Mouse (Mus musculus) lung, embryonic 14.5 days (tissue): ENCODE measurements around the gene Prkn. TPM values are rescaled to one million over a fixed set of nuclear protein-coding genes. Genes with fewer than 3 reads are reported as not detected.

Source experiments
- ATAC-seq: fragments of 200-750 bp; cut with Nextera tagmentation; 2 replicates; pipeline ENCODE4 v1.8.0; 2017; ENCODE audit warnings: mild to moderate bottlenecking, moderate TSS enrichment, moderate library complexity; ENCODE audit not compliant: insufficient read depth
- DNase-seq: peaks from one replicate; pipeline ENCODE4 v3.0.0-alpha.2; 2015
- H3K27ac ChIP-seq: fragments of 300-500 bp; sonication (generic); 2 replicates; pipeline ENCODE4 v1.5.1; 2014; ENCODE audit warnings: low read depth, mild to moderate bottlenecking, moderate library complexity
- H3K27me3 ChIP-seq: fragments of 300-500 bp; sonication (generic); 2 replicates; pipeline ENCODE4 v1.6.1; 2014; ENCODE audit warnings: low read length, control low read depth; ENCODE audit not compliant: insufficient read depth
- H3K36me3 ChIP-seq: fragments of 300-500 bp; sonication (generic); 2 replicates; pipeline ENCODE4 v1.6.1; 2014; ENCODE audit warnings: control low read depth; ENCODE audit not compliant: insufficient read depth
- H3K4me1 ChIP-seq: fragments of 300-500 bp; sonication (generic); 2 replicates; pipeline ENCODE4 v1.6.1; 2014; ENCODE audit warnings: antibody characterized with exemption, control low read depth; ENCODE audit not compliant: insufficient read depth
- H3K4me2 ChIP-seq: fragments of 300-500 bp; sonication (generic); 2 replicates; pipeline ENCODE4 v1.6.1; 2014; ENCODE audit warnings: mild to moderate bottlenecking
- H3K4me3 ChIP-seq: fragments of 300-500 bp; sonication (generic); 2 replicates; pipeline ENCODE4 v1.5.1; 2014; ENCODE audit warnings: low read depth, low read length
- H3K9ac ChIP-seq: fragments of 300-500 bp; sonication (generic); 2 replicates; pipeline ENCODE4 v1.6.1; 2014
- H3K9me3 ChIP-seq: fragments of 300-500 bp; sonication (generic); 2 replicates; pipeline ENCODE4 v1.6.1; 2016; ENCODE audit warnings: low read depth, low read length, control low read depth
- CTCF ChIP-seq: IDR thresholded peaks from 2 replicates; pipeline ENCODE4 v1.5.1; 2016; ENCODE audit warnings: antibody characterized with exemption, low read depth
- WGBS: fragments of 180-500 bp; shearing (Covaris S2); extraction: QIAGEN DNeasy Blood & Tissue Kit; methylation state at CpG from one replicate; pipeline ENCODE4 v1.1.7; 2014; 5-methylcytosine and 5-hydroxymethylcytosine counted together
- polyA plus RNA-seq: library from polyadenylated mRNA; unstranded; fragments of >200 nt; fragmentation: Nextera tagmentation; extraction: Ambion mirVana; gene quantifications from 2 replicates; pipeline ENCODE4 v1.2.1, GENCODE M21; 2014

The Prkn gene
- polyA plus RNA-seq, 1 experiment from 2014 or later: 1.0 TPM

- H3K36me3 ChIP-seq: no peaks in the 10 kb centered on the region
- WGBS: 69% methylated on average over 1 of the region's 1 CpGs
- DNase-seq (no peak), ATAC-seq (no peak)
- TF ChIP-seq CTCF: no peak
- H3K9ac ChIP-seq: no peak overlapping the region
- H3K27ac ChIP-seq: no peak overlapping the region
- H3K4me2 ChIP-seq: no peak overlapping the region
- H3K9me3 ChIP-seq: no peaks in the 10 kb centered on the region
- H3K4me1 ChIP-seq: no peaks in the 10 kb centered on the region
- no peaks in the 10 kb centered on the region for H3K27me3 ChIP-seq
- H3K4me3 ChIP-seq: no peak overlapping the region
Observed at GRCm38 (mm10) chr17:11127217-11127616, 287.0 kb downstream of the Prkn start.

- ATAC-seq (no peak), DNase-seq (no peak)
- no peak for TF ChIP-seq CTCF
- 76% methylated on average over 4 of the region's 4 CpGs for WGBS
- Histone ChIP-seq H3K27me3 (no peaks in the 10 kb centered on the region), H3K4me1 (no peaks in the 10 kb centered on the region), H3K4me3 (no peak overlapping the region), H3K36me3 (no peaks in the 10 kb centered on the region), H3K9me3 (no peaks in the 10 kb centered on the region), H3K27ac (no peak overlapping the region), H3K4me2 (no peak overlapping the region), H3K9ac (no peak overlapping the region)
Observed at GRCm38 (mm10) chr17:11130919-11131318, 290.7 kb downstream of the Prkn start.

GRCm38 (mm10) chr17:11142321-11142720 is 302.1 kb downstream of the Prkn start:
- Histone ChIP-seq H3K4me1 (no peaks in the 10 kb centered on the region), H3K4me3 (no peak overlapping the region), H3K27me3 (no peaks in the 10 kb centered on the region), H3K27ac (no peak overlapping the region), H3K9me3 (no peaks in the 10 kb centered on the region), H3K4me2 (no peak overlapping the region), H3K9ac (no peak overlapping the region), H3K36me3 (no peaks in the 10 kb centered on the region)
- 68% methylated on average over 5 of the region's 5 CpGs for WGBS
- no peak for DNase-seq
- TF ChIP-seq CTCF: no peak
- ATAC-seq: no peak

- TF ChIP-seq CTCF: no peak
- Histone ChIP-seq H3K4me2 (no peak overlapping the region), H3K27me3 (no peaks in the 10 kb centered on the region), H3K4me3 (no peak overlapping the region), H3K4me1 (no peaks in the 10 kb centered on the region), H3K27ac (no peak overlapping the region), H3K9ac (no peak overlapping the region), H3K36me3 (no peaks in the 10 kb centered on the region), H3K9me3 (no peaks in the 10 kb centered on the region)
- DNase-seq: no peak
- WGBS: 90% methylated on average over 3 of the region's 3 CpGs
- ATAC-seq: no peak
Observed at GRCm38 (mm10) chr17:11156119-11156518, 315.9 kb downstream of the Prkn start.

GRCm38 (mm10) chr17:11157536-11157935 is 317.4 kb downstream of the Prkn start:
- no peaks in the 10 kb centered on the region for H3K4me1 ChIP-seq
- H3K9ac ChIP-seq: no peak overlapping the region
- H3K27me3 ChIP-seq: no peaks in the 10 kb centered on the region
- no peak overlapping the region for H3K27ac ChIP-seq
- H3K4me2 ChIP-seq: no peak overlapping the region
- H3K9me3 ChIP-seq: no peaks in the 10 kb centered on the region
- ATAC-seq (no peak), DNase-seq (no peak)
- TF ChIP-seq CTCF: no peak
- no peak overlapping the region for H3K4me3 ChIP-seq
- no peaks in the 10 kb centered on the region for H3K36me3 ChIP-seq
- WGBS: 59% methylated on average over 7 of the region's 7 CpGs

- 70% methylated on average over 1 of the region's 1 CpGs for WGBS
- Histone ChIP-seq H3K4me2 (no peak overlapping the region), H3K9ac (no peak overlapping the region), H3K36me3 (no peaks in the 10 kb centered on the region), H3K9me3 (no peaks in the 10 kb centered on the region), H3K27ac (no peak overlapping the region), H3K4me3 (no peak overlapping the region), H3K4me1 (no peaks in the 10 kb centered on the region), H3K27me3 (no peaks in the 10 kb centered on the region)
- DNase-seq (no peak), ATAC-seq (no peak)
- TF ChIP-seq CTCF: no peak
Observed at GRCm38 (mm10) chr17:11161436-11161835, 321.3 kb downstream of the Prkn start.

GRCm38 (mm10) chr17:11162770-11163169 is 322.6 kb downstream of the Prkn start:
- Histone ChIP-seq H3K9ac (no peak overlapping the region), H3K4me3 (no peak overlapping the region), H3K27me3 (no peaks in the 10 kb centered on the region), H3K4me2 (no peak overlapping the region), H3K36me3 (no peaks in the 10 kb centered on the region), H3K27ac (no peak overlapping the region), H3K9me3 (no peaks in the 10 kb centered on the region), H3K4me1 (no peaks in the 10 kb centered on the region)
- 84% methylated on average over 3 of the region's 3 CpGs for WGBS
- no peak for DNase-seq
- no peak for ATAC-seq
- no peak for TF ChIP-seq CTCF

- Histone ChIP-seq H3K4me3 (no peak overlapping the region), H3K27me3 (no peaks in the 10 kb centered on the region), H3K4me1 (no peaks in the 10 kb centered on the region), H3K27ac (no peak overlapping the region), H3K9me3 (no peaks in the 10 kb centered on the region), H3K4me2 (no peak overlapping the region), H3K36me3 (no peaks in the 10 kb centered on the region), H3K9ac (no peak overlapping the region)
- TF ChIP-seq CTCF: no peak
- DNase-seq: no peak
- no peak for ATAC-seq
Observed at GRCm38 (mm10) chr17:11187356-11187755, 347.2 kb downstream of the Prkn start.
